Mouse (Mus musculus) ovary, postnatal 10 days (tissue): Measurements from ENCODE around the gene Tpp2.
"Not testable (repeated sequence)": the region's sequence is repeated elsewhere in the genome, so short reads cannot be mapped to it uniquely, and the experiment has no call there.

ENCODE experiments used
- DNase-seq: peaks from one replicate; pipeline ENCODE4 v3.0.0; 2022; ENCODE audit warnings: low spot score

Tpp2 gene

DNA sequence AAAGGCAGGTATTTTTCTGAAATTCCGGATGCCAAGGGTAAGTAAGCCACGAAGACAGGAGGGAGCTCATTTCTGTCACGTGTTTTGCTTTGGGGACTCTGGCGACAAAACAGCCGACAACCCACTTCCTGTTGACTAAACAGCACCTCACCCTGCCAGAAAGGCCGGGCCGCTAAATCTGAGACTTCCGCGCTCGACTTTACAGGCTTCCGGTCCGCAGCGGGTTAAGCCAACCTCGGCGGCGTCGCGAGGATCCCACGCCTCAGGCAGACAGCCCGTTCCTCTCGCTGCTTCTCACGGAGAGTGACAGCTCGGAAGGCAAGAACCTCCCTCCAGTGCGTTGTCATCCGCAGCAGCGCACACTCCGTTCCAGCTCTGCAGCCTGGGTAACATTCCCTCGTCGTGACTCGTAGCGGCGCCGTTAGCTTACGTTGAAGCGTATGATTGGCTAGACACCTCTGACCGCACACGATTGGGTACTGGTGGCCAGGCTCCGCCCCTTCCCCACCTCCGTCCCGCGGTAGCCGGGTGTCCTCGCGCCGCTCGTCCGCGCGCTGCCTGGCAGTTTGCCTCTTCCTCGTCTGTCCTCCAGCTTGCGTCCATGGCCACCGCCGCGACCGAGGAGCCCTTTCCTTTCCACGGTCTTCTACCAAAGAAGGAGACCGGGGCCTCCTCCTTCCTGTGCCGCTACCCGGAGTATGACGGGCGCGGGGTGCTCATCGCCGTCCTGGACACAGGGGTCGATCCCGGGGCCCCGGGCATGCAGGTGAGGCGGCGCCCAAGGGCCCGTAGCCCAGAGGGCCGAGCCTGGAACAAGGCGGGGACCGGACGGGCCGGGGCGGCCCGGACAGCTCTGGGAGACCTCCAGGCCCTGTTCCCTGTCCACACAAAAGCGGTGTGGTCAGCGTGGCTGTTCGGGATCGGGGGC, at the start of gene Tpp2:
Gene Tpp2, plus strand, starts transcription at position 160 of the 928 bp plus-strand sequence.
- peak; percentile 91 for DNase-seq

DNA sequence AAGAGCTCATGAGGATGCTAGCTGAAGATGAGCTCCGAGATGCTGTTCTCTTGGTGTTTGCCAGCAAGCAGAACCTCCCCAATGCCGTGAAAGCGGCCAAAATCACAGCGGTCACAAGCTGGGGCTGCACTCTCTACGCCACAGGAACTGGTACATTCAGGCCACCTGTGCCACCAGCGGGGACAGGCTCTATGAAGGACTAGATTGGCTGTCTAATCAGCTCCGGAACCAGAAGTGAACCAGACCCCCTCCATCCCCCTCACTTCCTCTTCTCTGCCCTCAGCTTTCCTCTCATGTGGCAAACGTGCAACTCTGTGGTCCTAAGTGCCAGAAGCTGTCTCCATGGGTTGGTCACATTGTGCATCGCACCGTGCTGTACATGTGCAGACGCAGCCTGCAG, 45.1 kb upstream of the Tpp2 start:
- DNase-seq = not testable (repeated sequence)

DNA sequence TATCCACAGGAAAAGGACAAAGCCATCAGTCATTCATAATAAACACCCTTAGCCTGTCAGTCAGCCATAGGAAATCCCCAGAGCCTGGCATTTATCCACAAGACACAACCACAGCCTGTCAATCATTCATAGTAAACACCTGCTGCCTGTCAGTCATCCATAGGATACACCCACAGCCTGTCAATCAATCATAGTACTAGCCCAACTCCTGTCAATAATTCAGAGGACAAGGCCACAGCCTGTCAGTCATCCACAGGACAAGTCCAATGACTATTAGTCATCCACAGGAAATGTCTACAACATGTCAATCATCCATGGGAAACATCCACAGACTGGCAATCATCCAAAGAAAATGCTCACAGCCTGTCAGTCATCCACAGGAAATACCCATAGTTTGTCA, 37.7 kb upstream of the Tpp2 start:
- no peak for DNase-seq

DNA sequence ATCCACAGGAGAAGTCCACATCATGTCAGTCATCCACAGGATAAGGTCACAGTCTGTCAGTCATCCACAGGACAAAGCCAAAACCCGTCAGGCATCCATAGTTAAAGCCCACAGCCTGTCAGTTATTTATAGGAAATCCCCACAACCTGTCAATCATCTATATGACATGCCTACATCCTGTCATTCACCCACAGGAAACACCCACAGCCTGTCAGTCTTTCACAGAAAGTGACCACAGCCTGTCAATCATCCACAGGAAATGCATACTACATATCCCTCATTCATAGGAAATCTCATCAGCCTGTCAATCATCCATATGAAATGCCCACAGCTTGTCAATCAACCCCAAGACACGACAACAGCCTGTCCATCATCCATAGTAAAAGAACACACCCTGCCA, 36.3 kb upstream of the Tpp2 start:
- no peak for DNase-seq

DNA sequence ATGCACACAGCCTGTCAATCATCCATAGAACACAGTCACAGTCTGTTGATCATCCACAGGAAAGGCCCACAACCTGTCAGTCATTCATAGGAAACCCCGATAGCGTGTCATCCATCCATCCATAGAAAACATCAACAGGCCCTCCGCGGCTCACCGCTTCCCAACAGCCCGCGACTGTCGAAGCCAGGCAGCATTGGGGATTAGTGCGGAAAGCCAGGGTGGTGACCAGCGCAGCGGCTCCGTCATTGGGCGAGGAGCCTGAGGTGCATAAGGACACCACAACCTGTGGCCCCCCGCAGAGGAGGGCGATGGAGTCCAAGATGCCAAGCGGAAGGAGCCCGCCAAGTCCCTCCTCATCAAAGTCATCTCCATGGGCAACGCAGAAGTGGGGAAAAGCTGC, 35.5 kb upstream of the Tpp2 start:
- DNase-seq = no peak

DNA sequence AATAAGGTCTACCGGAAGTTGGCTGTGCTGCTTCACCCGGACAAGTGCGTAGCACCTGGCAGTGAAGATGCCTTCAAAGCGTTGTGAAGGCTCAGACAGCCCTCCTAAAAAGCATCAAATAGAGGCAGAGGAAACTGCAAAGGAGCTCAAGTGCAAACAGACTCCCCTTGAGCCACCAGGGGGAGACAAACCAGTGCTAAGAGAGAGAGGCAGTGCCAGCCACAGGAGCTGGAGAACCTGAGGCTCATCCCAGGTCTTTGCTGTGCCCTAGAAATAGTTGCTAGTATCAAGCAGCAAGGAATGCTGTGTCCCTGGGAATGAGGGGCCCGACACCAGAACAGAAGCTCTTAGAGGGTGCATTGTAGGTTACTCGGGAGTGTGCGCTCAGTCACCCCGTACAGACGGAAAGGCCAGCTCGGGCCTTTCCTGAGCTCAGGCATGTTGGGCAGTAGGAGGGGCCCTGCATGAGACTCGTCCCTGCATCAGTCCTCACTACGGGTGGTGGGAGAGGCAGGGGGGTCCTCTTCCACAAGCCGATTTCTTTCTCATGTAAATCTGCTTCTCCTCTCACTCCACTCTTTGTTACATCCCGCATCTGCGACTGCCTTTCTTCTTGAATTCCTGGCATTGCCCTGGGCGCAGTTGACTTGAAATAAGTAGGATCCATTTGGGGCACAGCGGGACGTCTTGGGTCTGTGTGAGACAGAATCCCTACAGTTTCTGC, 34.3 kb upstream of the Tpp2 start:
- peak; percentile 33 for DNase-seq

DNA sequence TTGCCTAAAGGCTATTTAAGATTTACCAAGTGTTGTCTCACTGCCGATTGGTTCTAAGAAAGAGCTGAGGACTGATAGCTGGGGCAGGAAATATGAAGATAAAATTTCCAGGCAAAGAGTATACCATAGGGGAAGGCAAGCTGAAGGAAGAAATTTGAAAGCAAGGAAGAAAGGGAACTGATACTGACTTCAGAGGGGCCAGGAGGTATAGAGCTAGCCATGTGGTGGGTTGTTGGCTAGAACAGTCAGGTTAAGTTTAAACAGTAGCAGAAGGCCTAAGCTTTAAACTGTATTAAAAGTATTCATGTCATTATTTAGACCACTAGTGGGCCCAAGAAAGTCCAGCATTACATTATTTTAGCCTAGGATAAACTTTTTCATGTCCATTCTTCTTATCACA, 31.0 kb upstream of the Tpp2 start:
- DNase-seq = no peak

DNA sequence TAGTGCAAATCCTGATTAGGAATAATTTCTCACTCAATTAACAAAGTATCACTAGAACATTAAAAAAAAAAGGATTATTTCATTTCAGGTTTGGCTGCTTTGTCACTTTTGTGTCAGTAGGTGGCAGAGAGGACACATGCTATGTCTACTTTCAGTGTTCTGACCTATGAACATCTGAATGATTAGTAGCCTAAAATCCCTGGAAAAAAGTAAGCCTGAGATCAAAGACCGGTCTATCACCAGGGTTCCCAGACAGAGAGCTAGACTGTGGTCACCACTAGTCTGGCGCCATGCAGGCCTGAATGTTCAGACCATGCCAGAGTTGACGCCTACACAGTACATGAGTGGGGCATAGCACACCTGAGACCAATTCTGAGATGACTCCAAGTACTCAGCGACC, 30.6 kb upstream of the Tpp2 start:
- DNase-seq = no peak

DNA sequence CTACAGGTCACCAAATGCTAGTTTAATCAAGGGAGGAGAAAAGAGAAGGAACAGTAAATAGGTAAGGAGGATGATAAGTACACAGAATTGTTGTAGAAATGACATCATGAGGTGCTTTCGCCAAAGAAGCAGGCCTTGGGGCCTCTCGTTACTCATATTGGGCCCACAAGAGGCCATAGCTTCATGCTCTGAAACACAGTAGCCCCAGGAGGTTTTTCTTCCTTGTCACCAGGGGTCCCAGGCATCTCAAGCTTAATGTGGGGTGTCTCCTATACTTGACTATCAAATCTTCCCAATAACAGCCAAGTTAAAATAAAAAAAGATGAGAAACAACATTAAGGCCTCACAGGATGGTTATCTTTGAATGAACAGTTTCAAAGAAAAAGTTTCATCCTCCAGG, 18.0 kb upstream of the Tpp2 start:
- no peak for DNase-seq

DNA sequence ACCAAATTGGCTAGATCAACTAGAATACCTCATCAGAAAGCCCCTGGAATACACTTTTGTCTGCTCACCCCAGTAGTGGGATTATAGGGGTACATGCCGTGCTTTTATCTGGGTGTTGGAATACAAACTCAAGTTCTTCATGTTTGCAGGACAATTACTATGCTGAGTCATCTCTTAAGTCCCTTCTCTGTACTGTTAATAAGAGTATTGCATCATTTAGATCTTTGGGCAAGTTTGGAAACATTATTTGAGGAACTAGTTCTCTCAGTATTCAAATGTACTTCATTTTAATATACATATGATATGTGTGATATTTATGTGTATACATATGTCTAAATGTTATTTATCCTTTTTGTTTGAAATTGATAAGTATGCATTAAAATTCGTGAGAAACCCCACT, 16.6 kb upstream of the Tpp2 start:
- DNase-seq = no peak

DNA sequence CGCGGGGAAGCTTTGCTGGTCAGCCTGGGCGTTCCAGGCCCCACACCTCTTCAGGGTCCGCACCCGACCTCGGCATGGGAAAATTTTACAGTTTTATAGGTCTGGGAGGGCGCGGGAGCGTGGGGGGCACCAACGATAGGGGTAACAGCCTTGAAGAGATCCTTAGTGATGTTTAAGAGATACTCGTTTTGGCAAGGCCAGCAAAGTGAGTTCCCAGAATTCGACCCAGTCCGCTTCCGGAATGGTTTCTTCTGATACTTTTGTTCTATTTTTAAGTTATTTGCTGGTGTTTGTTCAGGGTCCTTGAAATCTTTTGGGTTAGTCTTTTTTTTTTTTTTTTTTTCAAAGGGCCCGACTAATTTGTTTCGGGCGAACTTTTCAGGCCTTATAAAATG, 966 bp downstream of the Tpp2 start:
- no peak for DNase-seq

DNA sequence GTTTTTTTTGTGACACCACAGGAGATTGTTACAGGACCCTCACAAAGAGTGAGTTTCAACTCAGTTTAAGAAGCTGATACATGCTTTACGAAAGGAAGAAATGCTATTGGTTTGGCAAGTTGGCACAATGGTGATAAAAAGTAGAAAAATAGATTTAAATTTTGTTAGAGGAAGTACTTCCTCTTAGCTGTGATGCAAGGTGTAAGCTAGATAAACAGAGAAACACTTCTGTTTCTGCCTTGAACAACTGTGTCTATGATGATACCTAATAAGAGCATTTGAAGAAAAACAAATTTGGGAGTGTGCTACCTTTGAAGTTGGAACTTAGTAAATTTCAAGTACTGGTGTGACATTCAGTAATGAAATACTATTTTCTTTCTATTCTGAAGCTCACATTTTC, 5.9 kb downstream of the Tpp2 start:
- no peak for DNase-seq

DNA sequence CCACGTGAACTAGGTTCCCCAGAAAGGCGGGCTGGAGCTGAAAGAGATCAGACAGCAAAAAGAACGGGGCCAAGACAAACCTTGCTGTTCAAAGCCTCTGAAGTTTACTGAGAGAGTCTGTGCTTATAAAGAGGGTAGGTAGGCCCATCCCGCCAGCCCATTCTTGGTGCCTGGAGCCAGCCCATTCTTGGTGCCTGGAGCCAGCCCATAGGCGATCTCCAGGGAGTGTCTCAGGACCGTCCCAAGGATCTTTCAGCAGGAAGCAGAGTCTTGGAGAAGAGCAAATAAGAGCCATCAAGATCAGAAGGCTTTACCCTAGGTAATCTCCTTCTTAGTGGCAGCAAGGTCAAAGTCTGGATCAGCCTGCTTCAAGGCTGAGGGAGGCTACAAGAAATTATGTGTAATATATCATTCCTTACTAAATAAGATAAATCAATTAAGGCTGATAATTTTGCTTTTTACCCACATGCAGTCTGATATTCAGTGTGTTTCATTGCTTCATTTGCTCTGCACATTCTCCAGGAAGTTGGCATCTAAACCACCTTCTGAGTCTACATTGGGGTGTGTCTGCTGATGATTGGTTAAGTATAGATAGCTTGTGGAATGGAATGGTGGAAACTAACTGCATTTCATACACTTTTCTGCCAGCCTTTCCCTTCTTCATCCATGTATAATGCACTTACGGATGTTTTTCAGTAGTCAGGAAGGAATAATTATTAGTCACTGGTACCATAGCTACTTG, 8.2 kb downstream of the Tpp2 start:
- DNase-seq = no peak

DNA sequence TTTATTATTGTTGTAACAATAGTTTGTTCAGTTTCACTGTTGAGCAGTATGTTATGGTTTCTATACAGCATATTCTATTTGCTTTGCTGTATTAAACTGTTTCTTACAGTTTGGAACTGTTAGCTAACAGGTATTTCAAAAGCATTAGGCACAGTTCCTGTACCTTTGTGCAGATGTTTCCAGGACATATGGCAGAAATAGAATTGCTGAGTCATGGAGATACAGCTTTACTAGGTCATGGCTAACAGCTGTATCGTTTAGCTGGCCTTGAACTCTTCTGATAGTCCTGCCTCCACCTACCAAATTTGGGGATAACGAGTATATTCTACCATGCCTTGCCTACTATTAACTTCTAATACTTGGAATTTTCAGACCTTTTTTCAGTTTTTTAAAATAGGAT, 9.4 kb downstream of the Tpp2 start:
- DNase-seq = no peak

DNA sequence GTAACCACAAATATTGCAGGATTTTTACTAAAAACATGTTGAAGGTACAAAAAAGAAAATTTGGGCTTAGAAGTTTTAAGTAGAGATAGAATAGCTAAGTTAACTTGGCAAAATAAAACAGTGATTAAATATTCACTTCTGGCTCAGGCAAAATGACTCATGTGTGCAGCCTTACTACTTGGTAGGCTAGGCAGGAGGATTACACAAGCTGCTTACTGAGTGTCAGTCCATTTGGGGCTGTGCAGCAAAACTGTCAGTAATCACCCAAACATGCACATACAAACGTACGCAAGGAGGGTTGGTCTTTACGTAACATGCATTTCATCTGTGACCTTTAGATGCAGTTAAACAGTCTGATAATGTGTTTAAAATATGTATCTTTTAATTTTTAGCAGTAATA, 20.2 kb downstream of the Tpp2 start:
- no peak for DNase-seq

DNA sequence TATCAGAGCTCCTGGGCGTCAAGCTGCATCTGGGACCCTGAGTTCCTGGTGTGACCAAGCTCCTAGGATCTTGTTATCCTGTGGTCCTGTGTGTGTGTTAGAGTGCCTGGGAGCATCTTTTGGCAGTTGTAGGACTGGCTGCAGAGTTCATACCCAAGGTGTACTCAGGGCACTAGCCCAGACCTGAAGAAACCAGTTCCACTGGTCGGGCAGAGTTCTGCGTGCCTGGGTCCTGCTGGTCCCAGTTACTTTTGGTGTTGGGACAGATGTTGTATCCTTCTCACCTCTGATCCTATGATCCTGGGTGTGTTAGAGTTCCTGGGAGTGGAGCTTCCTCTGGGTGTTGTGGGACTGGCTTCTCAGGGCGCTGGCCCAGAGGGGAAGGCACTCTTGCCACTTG, 30.9 kb downstream of the Tpp2 start:
- DNase-seq = no peak

DNA sequence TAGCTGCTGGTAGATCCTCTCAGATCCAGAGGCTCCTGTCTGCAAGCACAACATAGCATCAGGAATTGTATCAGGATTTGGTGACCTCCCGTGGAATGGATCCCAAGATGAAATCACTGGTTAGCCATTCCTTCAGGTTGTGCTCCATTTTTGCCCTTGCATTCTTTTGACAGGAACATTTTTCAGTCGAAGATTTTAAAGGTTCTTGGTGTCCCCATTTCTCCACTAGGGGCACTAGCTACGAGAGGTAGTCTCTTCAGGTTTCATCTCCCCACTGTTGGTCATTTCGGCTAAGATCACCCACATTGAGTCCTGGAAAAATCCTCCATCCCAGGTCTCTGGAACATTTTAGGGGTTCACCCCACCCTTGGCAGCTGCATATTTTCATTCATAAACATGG, 33.3 kb downstream of the Tpp2 start:
- DNase-seq = no peak

DNA sequence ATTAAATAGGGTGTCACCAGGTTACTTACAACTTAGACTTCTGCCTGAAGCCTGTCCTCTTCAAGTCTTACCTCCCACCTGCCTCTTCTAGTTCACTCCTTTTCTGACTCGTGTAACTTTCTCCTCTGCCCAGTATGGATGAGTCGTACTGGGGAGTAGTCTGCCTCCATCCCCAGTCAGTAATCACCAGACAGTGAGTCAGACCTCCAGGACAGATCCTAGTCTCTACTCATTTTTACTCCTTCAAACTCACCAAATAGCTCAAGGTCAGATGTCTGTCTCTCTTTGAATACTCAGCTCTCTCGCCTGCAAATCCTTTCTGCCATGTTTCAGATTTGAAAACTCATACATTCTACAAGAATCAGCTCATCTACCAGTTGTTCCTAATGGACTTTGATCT, 35.9 kb downstream of the Tpp2 start:
- no peak for DNase-seq

DNA sequence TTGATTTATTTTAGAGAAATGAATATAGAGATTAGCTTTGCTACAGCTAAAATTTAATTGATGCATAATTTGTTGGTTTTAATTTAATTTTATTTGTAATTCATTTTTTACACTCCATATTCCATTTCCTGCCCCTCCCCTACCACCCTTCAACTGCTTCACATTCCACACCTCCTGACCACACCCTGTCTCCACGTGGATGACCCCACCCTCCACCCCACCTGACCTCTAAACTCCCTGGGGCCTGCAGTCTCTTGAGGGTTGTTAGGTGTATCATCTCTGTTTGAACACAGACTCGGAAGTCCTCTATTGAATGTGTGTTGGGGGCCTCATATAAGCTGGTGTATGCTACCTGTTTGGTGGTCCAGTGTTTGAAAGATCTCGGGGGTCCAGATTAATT, 37.6 kb downstream of the Tpp2 start:
- no peak for DNase-seq

DNA sequence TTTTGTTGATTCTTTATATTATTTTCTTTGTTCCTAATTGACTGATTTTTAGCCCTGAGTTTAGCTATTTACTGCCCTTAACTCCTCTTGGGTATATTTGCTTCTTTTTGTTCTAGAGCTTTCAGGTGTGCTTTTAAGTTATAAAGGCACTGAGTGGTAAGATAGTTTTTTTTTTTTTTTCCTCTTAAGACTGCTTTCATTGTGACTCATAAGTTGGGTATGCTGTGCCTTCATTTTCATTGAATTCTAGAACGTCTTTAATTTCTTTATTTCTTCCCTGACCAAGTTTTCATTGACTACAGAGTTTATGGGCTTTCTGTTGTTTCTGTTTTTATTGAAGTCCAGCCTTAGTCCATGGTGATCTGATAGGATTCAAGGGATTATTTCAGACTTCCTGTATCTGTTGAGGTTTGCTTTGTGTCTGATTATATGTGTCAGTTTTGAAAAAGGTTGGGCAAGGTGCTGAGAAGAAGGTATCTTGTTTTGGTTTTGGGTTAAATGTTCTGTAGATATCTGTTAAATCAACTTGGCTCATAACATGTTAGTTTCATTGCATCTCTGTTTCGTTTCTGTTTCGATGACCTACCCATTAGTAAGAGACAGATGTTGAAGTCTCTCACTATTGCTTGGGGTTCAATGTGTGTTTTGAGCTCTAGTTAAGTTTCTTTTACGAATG, 63.6 kb downstream of the Tpp2 start:
- no peak for DNase-seq

DNA sequence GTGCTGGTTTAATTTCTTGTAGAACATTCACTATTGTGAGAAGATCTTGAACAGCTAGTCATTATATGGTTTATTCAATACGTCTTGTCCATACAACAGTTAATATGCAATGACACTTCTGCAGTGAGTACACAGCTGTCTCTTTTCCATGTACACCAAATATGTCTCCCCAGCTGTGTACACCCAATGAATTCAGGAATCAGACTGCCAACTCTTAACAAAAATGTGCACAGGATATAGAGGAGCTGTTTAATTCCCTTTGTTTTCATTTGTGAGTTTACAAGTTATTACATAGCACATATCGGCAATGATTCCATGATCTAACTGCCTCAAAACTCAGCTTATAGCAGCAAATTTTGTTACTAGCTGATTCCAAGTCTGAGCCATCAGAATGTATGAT, 71.1 kb downstream of the Tpp2 start:
- no peak for DNase-seq

DNA sequence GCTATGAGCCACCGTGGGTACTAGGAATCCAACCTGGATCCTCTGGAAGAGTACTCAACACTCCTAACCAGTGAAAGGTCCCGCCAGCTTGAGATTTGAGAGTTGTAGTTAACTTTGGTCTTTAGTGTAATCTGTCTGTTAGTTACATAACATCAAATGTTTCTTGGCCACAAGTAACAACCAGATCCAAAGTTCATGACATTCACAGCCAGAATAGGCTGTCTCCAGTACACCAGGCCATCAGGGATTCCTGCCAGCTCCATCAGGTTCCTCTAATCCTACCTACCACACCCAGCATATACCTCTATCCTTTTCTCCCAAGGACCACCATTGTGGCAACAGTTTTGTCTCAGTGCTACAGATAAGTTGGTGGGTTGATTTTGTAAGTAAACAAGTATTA, 82.1 kb downstream of the Tpp2 start:
- no peak for DNase-seq
